Mouse (Mus musculus): Measurements from ENCODE around the gene Gar1.

Gar1 gene

DNA sequence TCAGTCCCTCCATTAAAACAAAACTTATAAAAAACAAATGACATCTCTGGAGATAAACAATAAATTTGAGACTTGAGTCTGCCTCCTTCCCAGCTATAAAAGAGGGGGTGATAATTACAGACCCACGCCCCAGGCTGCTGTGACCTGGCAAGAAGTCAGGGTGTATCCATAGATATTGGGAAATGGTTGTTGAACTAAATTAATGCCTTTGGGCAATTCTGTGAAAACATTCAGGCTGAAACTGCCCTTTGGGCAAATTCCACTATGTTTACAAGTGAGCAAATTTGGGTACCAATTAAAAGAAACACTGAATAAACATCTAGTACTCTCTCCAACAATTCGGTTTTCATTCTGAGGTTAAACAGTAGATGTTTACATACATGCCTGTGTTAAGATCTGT is 32.2 kb downstream of the Gar1 start:
- peak; percentile 21 to 53 for DNase-seq

DNA sequence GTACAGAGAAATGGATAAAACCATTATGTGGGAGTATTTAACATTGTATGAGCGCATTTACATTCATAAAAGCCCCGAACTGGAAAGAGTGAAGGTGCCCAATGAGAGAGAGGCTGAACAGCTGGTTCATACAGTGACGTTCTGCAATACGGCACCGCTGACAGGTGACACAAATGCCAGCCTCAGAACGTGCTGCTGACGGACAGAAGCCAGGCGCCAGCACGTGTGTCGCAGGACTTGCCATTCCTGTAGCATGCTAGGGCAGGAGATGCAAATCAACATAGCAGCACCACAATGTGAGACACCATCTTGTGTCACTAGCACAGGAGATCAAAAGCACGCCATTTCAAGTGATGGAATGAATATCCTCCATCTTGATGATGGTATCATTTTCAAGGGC is 32.6 kb downstream of the Gar1 start:
- DNase-seq = no peak

DNA sequence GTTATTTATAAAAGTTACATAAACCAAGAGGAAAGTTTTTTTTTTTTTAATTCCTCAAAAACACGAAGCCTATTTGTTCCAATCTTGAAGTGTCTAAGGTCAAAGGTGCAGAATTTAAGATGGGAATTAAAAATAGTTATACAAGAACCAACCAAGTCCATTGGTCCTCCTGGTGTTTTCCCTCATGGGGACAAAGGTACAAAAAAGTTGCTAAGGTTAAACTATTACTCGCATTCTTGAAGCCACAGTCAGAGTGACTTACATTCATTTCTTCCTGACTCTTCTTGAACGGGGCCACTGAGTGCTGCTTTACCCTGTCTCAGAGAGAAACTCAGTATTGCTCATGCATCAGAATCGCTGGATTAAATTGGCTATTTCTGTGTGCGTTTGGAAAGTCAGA is 33.9 kb downstream of the Gar1 start:
- DNase-seq = peak in 1 of 2 experiments; percentile 66

DNA sequence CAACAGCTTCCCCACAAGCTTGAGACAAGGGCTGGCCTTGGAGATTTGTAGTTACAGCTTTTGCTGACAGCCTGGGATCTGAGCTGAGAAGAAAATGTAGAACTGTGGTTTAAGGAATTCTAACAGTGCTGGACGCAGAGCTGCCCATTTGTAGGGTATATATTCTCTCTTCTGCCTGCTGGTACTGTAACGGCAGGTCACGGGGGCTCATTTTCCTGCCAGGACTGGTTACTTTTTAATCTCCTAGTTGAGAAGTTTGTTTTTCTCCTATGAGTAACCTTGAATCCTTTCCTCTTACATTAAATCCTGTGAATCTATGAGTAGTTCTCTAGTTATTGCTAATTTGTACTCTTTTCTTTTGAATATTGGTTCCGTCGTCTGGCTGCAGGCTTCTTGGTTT is 37.4 kb downstream of the Gar1 start:
- peak; percentile 85 to 89 for DNase-seq

DNA sequence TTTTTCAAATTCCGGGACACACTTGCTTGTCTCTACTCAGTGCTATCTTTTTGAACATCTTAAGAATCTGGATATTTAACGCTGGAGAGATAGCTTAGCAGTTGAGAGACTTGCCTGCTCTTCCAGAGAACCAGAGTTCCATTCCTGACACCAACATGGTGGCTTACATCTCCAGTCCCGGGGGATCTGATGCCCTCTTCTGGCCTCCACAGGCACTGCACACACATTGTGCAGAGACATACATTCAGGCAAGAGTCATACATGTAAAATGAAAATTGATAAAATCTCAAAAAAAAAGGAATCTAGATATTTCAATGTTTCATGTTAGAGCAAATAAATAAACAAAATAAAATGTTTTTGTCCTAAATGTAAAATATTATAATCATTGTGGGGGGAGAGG is 48.5 kb downstream of the Gar1 start:
- DNase-seq = no peak

DNA sequence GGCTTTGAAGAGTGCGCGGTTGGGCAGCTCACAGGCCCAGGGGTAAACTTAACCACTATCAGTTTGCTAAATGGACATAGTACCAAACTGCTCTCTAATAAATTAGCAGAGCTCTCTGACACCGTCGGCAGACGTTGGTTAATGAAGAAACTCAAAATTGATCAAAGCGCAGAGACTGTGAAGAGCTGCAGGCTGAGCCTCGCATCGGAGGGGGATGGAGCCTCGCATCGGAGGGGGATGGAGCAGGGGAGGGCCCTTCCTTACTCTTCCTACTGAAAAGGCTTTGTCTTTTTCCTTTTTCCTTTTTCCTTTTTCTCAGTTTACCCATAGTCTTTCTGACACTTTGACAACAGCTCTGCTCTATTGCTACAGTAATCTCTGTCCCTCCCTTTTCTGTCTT is 49.8 kb downstream of the Gar1 start:
- no peak for DNase-seq
